Mouse (Mus musculus) fat pad, adult 2 months (tissue): ENCODE data around the gene Spz1.
"Not testable (repeated sequence)": the region's sequence is repeated elsewhere in the genome, so short reads cannot be mapped to it uniquely, and the experiment has no call there.

Source experiments
- DNase-seq: peaks from one replicate; pipeline ENCODE4 v3.0.0-alpha.2; 2011; ENCODE audit warnings: low read depth, low spot score; ENCODE audit errors: extremely low read depth

Gene Spz1

GRCm38 (mm10) chr13:92576072-92576471 is at the start of gene Spz1:
Spz1 (minus strand) TSS chr13:92576172.
- DNase-seq, result no peak

DNA sequence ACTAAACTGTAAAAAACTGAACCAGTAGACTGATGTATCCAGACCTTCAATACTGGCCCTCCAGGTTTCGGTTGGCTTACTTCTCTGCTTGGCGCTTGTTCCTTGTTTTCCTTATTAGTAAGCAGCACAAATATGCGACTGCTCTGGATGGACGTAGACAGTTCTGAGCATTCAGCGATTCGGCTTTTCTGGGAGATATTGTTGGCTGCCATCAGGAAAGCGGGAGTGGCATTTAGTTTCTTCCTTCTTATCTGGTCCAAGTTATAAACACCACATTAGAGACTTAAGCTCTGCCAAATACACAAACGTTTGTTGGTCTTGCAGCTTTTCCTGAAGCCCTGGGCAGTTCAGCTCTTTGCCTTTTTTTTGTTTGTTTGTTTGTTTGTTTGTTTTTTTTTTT is 40.5 kb upstream of the Spz1 start:
- no peak for DNase-seq

- DNase-seq, result no peak
These were observed 39.2 kb upstream of the Spz1 start for GRCm38 (mm10) chr13:92615201-92615600.

DNA sequence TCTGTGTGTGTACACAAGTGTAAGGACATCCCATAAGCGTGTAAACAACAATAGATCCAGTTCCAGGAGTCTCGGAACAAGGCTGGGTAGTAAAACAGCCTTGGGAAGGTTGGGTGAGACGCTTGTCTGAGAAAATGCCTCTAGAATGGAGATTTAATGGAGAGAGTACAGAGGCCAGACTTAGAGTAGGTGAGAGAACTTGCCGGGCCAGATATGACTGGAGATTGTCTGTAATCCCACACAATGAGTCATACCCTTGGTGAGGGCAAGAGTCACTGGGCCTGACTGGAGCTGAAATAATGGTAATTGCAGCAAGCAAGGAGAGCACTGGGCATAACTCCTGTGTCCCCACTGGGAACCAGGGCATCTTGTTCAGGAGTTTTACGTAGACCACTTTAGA is 37.1 kb upstream of the Spz1 start:
- DNase-seq, result no peak

- DNase-seq, result no peak
These were observed 35.9 kb upstream of the Spz1 start for GRCm38 (mm10) chr13:92611917-92612316.

GRCm38 (mm10) chr13:92611254-92611784 is 35.3 kb upstream of the Spz1 start:
- DNase-seq, result no peak

DNA sequence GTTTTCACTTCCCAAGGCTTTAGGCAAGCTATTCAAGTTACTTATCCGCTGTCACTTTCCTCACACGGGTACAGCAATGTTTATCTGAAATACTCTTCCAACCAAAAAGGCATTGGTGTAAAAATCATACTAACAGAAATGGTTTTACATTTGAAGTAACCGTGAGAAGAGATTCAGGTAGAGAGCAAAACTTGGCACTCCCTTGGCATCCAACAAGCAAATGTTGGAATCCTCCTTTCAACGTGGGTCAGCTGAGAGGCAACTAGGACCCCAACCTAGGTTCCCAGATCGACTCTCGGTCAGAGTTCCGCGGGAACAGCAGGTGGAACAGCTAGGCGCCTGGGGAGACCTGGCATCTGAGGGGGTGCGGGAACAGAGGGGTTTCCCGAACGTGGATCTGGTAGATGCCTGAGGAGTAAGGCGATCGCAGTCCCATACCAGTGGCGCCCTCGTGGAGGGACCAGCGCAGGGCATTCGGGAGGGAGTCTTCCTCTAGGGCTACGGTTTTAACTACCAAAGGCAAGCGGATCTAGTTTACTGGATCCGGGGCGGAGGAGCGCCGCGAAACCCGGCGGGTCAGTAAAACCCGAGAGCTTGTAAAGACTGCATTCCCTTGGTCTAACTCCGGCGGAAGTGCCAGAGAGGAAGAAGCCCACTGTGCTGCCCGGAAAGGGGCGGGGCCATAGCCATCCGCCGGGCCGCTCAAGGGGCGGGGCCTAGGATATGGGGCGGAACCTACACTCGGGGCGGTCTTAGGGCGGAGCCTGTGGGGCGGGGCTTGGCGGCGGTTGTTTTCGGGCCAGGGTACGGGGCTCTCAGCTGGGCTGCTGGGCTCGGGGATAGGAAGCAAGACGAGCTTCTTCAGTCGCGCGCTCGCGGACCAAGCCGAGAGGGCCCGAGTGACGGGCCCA is 34.6 kb upstream of the Spz1 start, which contains the start of gene Serinc5:
Gene Serinc5 (plus strand): TSS at position 781 of the 911 bp plus-strand sequence.
- DNase-seq, result no peak

- no peak for DNase-seq
These were observed 33.7 kb upstream of the Spz1 start for GRCm38 (mm10) chr13:92609486-92610310.

DNA sequence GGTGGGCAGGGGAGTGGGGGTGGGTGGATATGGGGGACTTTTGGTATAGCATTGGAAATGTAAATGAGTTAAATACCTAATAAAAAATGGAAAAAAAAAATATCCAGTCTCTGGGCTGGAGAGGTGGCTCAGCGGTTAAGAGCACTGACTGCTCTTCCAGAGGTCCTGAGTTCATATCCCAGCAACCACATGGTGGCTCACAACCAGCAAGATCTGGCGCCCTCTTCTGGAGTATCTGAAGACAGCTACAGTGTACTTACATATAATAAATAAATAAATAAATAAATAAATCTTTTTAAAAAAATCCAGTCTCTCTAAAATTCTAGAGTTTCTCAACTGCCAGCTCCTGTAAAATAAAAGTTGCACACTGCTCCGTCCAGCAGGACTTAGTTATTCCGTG is 29.3 kb upstream of the Spz1 start:
- DNase-seq, result not testable (repeated sequence)

DNA sequence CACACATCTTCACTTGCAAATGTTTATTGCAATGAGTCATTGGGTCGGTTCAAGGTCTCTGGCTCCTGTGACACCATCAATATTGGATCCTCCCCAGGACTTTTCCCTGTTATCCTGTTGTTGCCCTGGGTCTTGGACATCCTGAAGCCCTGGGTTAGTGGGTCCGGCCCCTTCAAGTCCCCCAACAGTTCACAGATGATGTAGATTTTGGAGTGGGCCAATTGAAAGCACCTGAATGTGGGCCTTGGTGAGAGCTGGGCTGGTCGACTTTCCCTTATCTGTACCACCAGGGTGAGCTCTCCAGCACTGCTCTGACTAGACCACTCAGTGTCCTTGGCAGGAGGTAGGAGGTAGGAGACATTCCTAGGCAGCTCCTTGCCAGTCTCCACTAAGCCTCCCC is 19.5 kb upstream of the Spz1 start:
- no peak for DNase-seq

GRCm38 (mm10) chr13:92594907-92595306 is 18.9 kb upstream of the Spz1 start:
- DNase-seq, result no peak

GRCm38 (mm10) chr13:92594481-92594880 is 18.5 kb upstream of the Spz1 start:
- DNase-seq, result no peak

DNA sequence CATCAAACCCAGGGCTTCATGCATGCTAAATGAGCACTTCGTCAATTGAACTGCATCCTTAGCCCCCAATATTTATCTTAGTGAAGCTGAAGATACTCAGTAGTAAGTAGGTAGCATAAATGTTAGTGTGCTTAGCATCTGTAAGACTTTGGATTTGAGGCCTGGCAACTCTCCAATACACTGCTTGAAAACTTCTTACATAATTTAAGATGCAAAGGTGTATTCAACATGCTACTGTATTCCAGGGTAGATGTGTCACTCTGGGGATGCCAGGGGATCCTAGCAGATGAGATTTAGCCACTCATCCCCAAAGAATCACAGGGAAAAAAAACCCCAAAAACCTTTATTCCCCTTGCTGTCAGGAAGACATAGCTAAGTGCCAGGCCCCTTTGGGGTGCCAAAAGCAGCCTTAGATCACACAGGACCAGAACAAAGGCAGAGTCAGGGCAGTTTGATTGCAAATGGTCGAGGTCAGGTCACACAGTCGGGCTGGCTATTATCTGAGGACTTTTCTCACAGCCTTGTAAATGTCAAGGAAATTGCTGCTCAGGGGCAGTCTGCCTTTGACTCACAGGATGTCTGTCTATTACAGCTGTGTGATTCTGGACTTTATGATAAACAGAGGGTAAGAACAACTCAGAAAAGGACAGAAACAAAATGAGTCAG is 17.9 kb upstream of the Spz1 start:
- DNase-seq, result no peak

GRCm38 (mm10) chr13:92592786-92593635 is 17.0 kb upstream of the Spz1 start:
- no peak for DNase-seq

DNA sequence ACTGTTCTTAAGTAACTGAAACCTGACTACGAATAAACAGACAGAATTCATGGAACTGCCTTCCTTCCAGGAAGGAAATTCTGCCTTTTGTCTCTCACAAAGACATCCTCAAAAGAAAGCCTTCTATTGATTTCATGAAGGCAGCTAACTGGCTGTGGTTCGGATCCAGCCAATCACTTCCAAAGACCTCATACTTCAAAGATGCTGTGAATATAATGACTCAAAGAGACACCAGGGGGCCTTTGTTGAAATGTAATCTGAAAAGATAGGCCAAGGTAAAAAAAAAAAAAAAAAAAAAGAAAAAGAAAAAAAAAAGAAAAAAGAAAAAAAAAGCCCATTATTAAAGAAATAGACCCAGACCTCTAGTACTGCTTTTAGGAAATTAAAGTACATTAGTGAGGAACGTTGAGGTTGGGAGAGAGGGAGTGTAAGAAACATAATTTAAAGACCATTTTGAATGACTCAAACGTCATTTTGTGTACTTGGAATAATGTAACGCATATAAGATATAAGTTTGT is 16.4 kb upstream of the Spz1 start:
- no peak for DNase-seq

- no peak for DNase-seq
These were observed 15.3 kb upstream of the Spz1 start for GRCm38 (mm10) chr13:92591225-92591624.

GRCm38 (mm10) chr13:92589255-92589654 is 13.3 kb upstream of the Spz1 start:
- no peak for DNase-seq

- DNase-seq, result no peak
These were observed 12.7 kb upstream of the Spz1 start for GRCm38 (mm10) chr13:92588704-92589103.

DNA sequence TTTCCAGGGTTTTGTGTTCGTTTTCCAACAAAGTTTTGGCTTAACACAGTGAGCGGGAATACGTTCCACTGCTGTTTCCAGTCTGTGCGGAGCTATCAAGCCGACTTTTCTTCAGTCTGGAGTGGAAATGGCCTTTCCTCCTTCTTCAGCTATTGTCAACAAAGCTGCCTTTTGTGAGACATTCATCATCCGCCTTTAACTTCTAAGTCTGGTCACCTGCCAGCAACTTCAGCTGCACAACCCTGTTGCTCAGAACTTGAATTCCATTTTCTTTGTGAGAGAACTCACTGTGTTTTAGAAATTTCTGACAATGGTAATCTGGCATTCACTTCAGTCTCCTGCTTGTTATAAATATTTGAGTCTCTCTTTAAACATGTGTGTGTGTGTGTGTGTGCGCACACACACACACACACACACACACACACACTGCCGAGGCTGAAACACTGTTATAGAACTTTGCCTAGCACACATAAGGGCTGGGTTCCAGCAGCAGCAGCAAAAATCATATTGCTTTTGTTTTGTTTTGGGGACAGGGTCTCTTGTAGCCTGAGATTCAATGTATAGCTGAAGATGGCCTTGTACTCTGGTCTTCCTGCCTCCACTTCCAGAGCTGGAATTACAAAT is 8.2 kb upstream of the Spz1 start:
- DNase-seq, result no peak
